Mouse (Mus musculus) ES-E14 (cell line): Measurements from ENCODE around the gene Wipf1.

Source experiments
- HCFC1 ChIP-seq: IDR thresholded peaks from 2 replicates; pipeline ENCODE4 v1.6.1; 2012; ENCODE audit warnings: low read length, inconsistent platforms, borderline replicate concordance; ENCODE audit not compliant: insufficient read depth
- ZC3H11A ChIP-seq: IDR thresholded peaks from 2 replicates; pipeline ENCODE4 v1.6.1; 2012; ENCODE audit warnings: low read depth, mild to moderate bottlenecking, inconsistent platforms, low read length, borderline replicate concordance
- ZNF384 ChIP-seq: IDR thresholded peaks from 2 replicates; pipeline ENCODE4 v1.6.1; 2012; ENCODE audit warnings: low read depth, low read length, inconsistent platforms

GRCm38 (mm10) chr2:73548542-73548941, 19.0 kb upstream of the Wipf1 start:
- TF ChIP-seq HCFC1 (no peak), ZNF384 (no peak), ZC3H11A (no peak)
